Mouse (Mus musculus) liver, embryonic 16.5 days (tissue): ENCODE data around the gene Map1lc3b. TPM values are rescaled to one million over a fixed set of nuclear protein-coding genes. Genes with fewer than 3 reads are reported as not detected.

Experiments used
- ATAC-seq: fragments of 200-750 bp; cut with Nextera tagmentation; 2 replicates; pipeline ENCODE4 v1.8.0; 2017; ENCODE audit warnings: low read depth, mild to moderate bottlenecking, moderate number of reproducible peaks, moderate library complexity
- H3K27ac ChIP-seq: fragments of 300-500 bp; sonication (generic); 2 replicates; pipeline ENCODE4 v1.5.1; 2014; ENCODE audit warnings: mild to moderate bottlenecking, low read length
- H3K27me3 ChIP-seq: fragments of 300-500 bp; sonication (generic); 2 replicates; pipeline ENCODE4 v1.6.1; 2014; ENCODE audit warnings: low read depth, low read length, mixed read lengths; ENCODE audit not compliant: control insufficient read depth, insufficient read depth
- H3K36me3 ChIP-seq: fragments of 300-500 bp; sonication (generic); 2 replicates; pipeline ENCODE4 v1.6.1; 2014; ENCODE audit warnings: mild to moderate bottlenecking; ENCODE audit not compliant: control insufficient read depth, insufficient read depth
- H3K4me1 ChIP-seq: fragments of 300-500 bp; sonication (generic); 2 replicates; pipeline ENCODE4 v1.6.1; 2014; ENCODE audit warnings: low read depth, low read length, mixed read lengths; ENCODE audit not compliant: control insufficient read depth
- H3K4me2 ChIP-seq: fragments of 300-500 bp; sonication (generic); 2 replicates; pipeline ENCODE4 v1.6.1; 2014; ENCODE audit warnings: low read depth, low read length, mixed read lengths
- H3K4me3 ChIP-seq: fragments of 300-500 bp; sonication (generic); 2 replicates; pipeline ENCODE4 v1.5.1; 2014; ENCODE audit warnings: low read depth, mild to moderate bottlenecking, low read length
- H3K9ac ChIP-seq: fragments of 300-500 bp; sonication (generic); 2 replicates; pipeline ENCODE4 v1.6.1; 2014; ENCODE audit warnings: low read depth, low read length
- H3K9me3 ChIP-seq: fragments of 300-500 bp; sonication (generic); replicated peaks from 2 replicates; pipeline ENCODE4 v1.6.1; 2016; ENCODE audit warnings: low read length; ENCODE audit not compliant: control insufficient read depth
- WGBS: fragments of 180-500 bp; shearing (Covaris S2); extraction: QIAGEN DNeasy Blood & Tissue Kit; methylation state at CpG from one replicate; pipeline ENCODE4 v1.1.7; 2014; ENCODE audit not compliant: insufficient replicate concordance; 5-methylcytosine and 5-hydroxymethylcytosine counted together
- polyA plus RNA-seq: library from polyadenylated mRNA; unstranded; fragments of >200 nt; fragmentation: Nextera tagmentation; extraction: Ambion mirVana; gene quantifications from 2 replicates; pipeline ENCODE4 v1.2.1, GENCODE M21; 2015

Map1lc3b gene
- polyA plus RNA-seq, 1 experiment from 2014 or later, result 149 TPM

DNA sequence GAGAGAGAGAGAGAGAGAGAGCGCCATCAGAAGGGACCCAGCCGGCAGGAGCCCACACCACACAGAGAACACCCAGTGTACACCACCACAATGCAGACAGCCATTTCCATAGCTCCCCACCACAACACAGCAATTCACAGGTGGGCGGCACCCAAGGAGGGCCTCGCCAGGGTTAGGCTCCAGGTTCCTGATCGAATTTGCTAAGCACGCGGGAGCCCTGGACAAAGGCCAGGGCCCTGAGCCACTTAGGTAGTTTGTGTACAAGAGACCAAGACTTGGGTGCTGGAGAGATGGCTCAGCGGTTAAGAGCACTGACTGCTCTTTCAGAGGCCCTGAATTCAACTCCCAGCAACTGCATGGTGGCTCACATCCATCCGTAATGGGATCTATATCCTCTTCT, 37.7 kb upstream of the Map1lc3b start:
- 83% methylated on average over 9 of the region's 9 CpGs for WGBS
- Histone ChIP-seq H3K9me3 (no peaks in the 10 kb centered on the region), H3K9ac (no peak overlapping the region), H3K4me1 (no peaks in the 10 kb centered on the region), H3K4me3 (no peak overlapping the region), H3K36me3 (peaks cover 3% of the 10 kb centered on the region), H3K4me2 (no peak overlapping the region), H3K27ac (no peak overlapping the region), H3K27me3 (no peaks in the 10 kb centered on the region)
- ATAC-seq, result no peak

DNA sequence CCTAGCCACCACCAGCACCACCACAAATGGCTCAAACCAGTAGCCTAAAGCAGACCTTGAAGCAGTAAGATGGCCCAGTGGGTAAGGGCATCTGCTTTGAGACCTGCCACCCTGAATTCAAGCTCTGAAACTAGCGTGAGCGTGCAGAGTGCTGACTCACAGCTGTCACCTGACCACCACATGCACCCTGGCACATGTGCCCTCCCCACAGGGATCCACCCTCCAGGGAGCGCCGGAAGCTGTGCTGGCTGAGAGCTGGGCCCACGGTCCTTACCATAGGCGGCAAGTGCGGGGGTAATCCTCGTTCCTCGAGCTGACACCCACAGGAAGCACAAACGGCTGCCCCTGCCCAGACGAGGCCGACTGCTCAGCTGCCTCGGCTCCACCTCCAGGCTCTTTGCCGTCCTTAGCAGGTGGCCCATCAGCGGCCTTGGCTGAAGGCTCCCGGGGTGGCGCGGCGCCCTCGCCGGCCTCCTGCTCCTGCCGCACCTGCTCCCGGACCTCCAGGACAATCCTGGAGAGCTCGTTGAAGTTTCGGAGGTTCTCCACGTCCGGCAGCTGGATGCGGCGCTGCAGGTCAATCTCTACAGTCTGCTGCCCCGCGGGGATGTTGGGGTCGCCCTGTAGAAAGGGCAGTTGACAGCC, 36.2 kb upstream of the Map1lc3b start:
- Histone ChIP-seq H3K4me1 (no peaks in the 10 kb centered on the region), H3K9me3 (no peaks in the 10 kb centered on the region), H3K9ac (no peak overlapping the region), H3K27me3 (no peaks in the 10 kb centered on the region), H3K4me3 (no peak overlapping the region), H3K36me3 (peaks cover 3% of the 10 kb centered on the region), H3K4me2 (no peak overlapping the region), H3K27ac (no peak overlapping the region)
- ATAC-seq, result no peak
- 80% methylated on average over 32 of the region's 32 CpGs for WGBS

DNA sequence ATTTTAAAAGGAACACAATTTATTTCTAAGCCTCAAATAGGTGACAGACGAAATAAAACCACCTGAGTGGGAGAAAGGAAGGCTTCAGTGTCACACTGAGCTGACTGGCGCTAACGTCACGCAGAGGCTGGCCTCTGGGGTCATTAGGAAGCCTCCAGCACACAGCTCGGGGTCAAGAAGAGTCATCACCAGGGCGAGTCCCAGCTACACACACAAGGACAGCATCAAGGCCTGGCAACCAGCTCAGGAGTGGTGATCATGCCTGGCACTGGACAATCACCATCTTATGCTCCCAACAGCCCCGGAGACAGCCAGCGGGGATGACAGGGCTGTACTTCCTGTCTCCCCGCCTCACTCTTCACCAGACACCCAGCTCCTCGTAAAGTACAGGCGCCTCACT, 32.4 kb upstream of the Map1lc3b start:
- no peak overlapping the region for H3K4me3 ChIP-seq
- no peaks in the 10 kb centered on the region for H3K27me3 ChIP-seq
- peaks cover 3% of the 10 kb centered on the region; the same call in 1 of the 2 replicates for H3K36me3 ChIP-seq
- WGBS, result 77% methylated on average over 11 of the region's 11 CpGs
- no peak overlapping the region for H3K4me2 ChIP-seq
- no peak overlapping the region for H3K27ac ChIP-seq
- no peak overlapping the region for H3K9ac ChIP-seq
- no peaks in the 10 kb centered on the region; the same call in 1 of the 2 replicates for H3K4me1 ChIP-seq
- no peaks in the 10 kb centered on the region for H3K9me3 ChIP-seq
- ATAC-seq, result no peak

DNA sequence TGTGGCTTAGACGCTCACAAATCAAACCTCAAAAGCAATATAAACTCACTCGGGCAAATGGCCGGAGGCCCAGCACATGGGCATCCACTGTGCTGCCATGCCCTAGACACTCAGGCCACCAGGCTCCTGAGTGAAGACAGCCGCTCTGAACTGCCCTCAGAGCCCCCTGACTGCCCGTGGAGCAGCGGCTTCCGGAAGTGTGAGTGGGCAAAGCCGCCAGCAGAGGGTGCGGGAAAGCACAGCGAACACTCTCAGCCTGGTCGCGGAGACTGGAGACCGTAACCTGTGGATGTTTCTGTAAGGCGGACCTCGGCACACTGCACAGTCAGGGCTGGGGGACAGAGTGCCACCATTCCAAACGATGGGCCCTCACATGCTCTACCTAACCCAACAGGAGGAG, 31.6 kb upstream of the Map1lc3b start:
- no peaks in the 10 kb centered on the region for H3K27me3 ChIP-seq
- H3K27ac ChIP-seq, result no peak overlapping the region
- peaks cover 2% of the 10 kb centered on the region for H3K4me1 ChIP-seq
- no peak for ATAC-seq
- no peak overlapping the region for H3K4me3 ChIP-seq
- H3K36me3 ChIP-seq, result peaks cover 3% of the 10 kb centered on the region; the same call in 1 of the 2 replicates
- H3K9me3 ChIP-seq, result no peaks in the 10 kb centered on the region
- H3K4me2 ChIP-seq, result no peak overlapping the region
- 86% methylated on average over 16 of the region's 16 CpGs for WGBS
- no peak overlapping the region for H3K9ac ChIP-seq

DNA sequence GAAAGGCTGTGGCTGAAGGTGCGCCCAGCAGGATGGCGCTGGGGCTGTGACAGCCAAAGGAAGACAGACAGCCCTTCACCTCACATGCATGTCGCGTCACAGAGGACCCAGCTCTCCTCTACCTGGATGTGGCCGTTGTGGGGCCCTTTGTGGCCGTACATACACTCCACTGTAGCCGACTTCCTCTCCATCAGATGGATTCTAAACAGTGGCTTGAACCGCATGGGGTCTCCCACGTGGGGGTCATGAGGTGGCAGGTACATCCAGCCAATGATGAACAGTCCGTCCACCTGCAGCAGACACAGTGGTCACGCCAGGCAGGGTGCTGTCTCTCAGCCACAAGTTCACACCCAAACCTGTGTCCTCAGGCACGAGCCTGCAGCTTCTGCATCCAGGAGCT, 30.4 kb upstream of the Map1lc3b start:
- Histone ChIP-seq H3K36me3 (no peaks in the 10 kb centered on the region; the same call in 1 of the 2 replicates), H3K4me3 (no peak overlapping the region), H3K27me3 (no peaks in the 10 kb centered on the region), H3K4me1 (peaks cover 2% of the 10 kb centered on the region), H3K27ac (no peak overlapping the region), H3K9me3 (no peaks in the 10 kb centered on the region), H3K4me2 (no peak overlapping the region), H3K9ac (no peak overlapping the region)
- no peak for ATAC-seq
- 76% methylated on average over 12 of the region's 12 CpGs for WGBS

DNA sequence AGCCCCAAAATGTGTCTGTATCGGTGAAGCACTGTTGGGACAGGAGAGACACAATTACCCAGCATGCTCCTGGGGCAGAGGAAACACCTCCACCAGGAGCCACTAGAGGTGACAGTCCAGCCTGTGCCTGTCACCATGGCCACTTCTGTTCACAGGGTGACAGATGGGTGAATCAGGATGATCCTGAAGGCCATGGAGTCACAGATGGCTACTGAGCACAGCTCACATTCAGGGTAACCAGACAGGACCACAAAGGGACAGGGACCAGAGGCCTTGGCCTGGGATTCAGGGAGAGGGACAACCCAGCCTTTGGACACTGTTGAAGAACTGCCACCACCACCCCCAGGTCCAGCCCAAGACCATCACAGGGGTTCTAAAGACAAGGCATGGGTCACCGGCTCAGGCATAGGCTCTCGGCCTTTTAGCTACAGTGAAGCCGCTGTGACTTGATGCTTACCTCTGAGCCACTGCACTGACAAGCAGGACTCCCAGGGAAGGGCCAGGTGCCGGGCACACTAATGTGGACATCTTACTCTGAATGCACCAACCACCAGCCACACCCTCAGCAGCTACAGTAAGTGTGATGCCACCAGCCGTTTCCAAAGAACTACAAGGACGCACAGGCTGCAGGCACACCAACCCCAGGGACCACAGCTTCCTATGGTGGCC, 29.6 kb upstream of the Map1lc3b start:
- no peak for ATAC-seq
- Histone ChIP-seq H3K36me3 (no peaks in the 10 kb centered on the region; the same call in 1 of the 2 replicates), H3K27ac (no peak overlapping the region), H3K4me1 (peaks cover 2% of the 10 kb centered on the region), H3K9ac (no peak overlapping the region), H3K4me3 (no peak overlapping the region), H3K9me3 (no peaks in the 10 kb centered on the region), H3K27me3 (no peaks in the 10 kb centered on the region), H3K4me2 (no peak overlapping the region)
- 80% methylated on average over 7 of the region's 7 CpGs for WGBS

DNA sequence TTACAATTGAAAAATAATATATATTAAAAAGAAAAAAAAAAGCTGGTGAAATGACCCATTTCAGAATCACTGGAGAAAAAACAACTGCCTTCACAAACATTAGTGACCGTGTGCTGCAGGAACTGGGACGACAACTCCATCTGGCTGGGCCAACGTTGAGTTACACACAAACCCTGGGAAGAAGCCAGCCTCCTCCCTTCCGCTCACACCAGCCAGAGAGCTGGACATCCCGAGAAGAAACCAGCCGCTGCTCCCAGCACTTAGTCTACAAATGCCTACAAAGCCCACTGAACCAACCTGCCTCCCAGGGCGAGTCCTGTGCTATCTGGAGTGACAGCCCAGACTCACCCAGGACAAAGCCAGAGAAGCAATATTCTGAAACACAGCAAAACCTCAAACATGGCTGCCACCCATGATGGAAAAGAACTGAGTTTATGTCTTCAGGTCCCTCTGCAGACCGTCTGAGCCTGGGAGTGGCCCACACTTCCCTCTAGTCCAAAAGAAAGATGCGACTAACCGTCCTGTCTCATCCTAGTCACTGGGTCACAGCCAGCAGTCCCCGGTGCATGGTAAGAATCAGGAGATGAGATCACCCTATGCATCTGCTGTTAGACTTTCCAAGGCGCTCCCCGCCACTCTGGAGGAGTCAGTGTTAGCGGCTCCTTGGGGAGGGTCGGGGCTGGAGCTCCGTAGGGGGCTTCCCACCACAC, 28.4 kb upstream of the Map1lc3b start:
- Histone ChIP-seq H3K9ac (no peak overlapping the region), H3K4me1 (peaks cover 2% of the 10 kb centered on the region), H3K4me3 (no peak overlapping the region), H3K27me3 (no peaks in the 10 kb centered on the region), H3K9me3 (no peaks in the 10 kb centered on the region), H3K27ac (no peak overlapping the region), H3K4me2 (no peak overlapping the region), H3K36me3 (no peaks in the 10 kb centered on the region; the same call in 1 of the 2 replicates)
- ATAC-seq, result no peak
- 77% methylated on average over 16 of the region's 16 CpGs for WGBS

DNA sequence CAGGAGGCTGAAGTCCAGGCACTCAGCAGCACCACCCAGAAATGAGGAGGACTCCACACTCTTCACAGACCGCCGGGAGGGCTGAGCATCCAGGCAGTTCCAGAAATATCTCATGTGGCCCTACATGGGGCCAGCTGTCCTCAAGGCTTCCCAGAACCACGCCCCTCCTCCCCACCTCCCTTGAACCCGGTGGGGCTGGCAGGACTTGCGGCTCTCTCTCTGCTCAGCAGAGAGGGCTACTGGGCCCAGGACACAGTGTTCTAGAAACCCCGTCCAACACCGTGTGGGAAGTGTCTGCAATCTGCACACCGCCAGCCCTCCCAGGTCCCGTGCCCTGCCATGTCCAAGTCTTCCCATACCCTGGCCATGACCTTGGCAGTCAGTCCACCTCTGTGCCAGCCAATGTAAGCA, 27.2 kb upstream of the Map1lc3b start:
- no peak for ATAC-seq

DNA sequence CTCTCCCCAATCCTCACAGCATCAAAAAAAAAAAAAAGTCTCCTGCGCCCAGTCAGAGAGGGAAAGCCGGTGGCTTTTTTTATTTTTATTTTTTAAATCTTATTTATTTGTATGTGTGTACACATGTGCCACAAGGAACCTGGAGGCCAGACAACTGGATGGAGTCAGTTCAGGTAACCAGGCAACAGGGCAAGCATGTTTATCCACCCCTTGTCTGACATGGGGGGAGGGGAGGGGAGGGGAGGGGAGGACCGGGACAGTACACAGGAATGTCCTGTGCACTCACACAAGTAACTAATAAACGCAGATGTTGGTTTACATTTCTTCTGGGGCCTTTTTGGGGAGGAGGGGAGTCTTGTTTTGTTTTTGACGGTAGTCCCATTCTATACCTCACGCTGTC, 26.5 kb upstream of the Map1lc3b start:
- H3K4me3 ChIP-seq, result no peak overlapping the region
- no peak overlapping the region for H3K27ac ChIP-seq
- H3K36me3 ChIP-seq, result no peaks in the 10 kb centered on the region
- WGBS, result 72% methylated on average over 6 of the region's 6 CpGs
- H3K27me3 ChIP-seq, result no peaks in the 10 kb centered on the region
- H3K9ac ChIP-seq, result no peak overlapping the region
- no peak for ATAC-seq
- peaks cover 2% of the 10 kb centered on the region for H3K4me1 ChIP-seq
- no peak overlapping the region for H3K4me2 ChIP-seq
- H3K9me3 ChIP-seq, result no peaks in the 10 kb centered on the region

More for the DNA sequence above, 27.2 kb upstream of the Map1lc3b start:
- H3K4me2 ChIP-seq, result no peak overlapping the region
- H3K9me3 ChIP-seq, result no peaks in the 10 kb centered on the region
- H3K4me1 ChIP-seq, result peaks cover 2% of the 10 kb centered on the region
- H3K9ac ChIP-seq, result no peak overlapping the region
- H3K27me3 ChIP-seq, result no peaks in the 10 kb centered on the region
- WGBS, result 65% methylated on average over 9 of the region's 9 CpGs
- H3K4me3 ChIP-seq, result no peak overlapping the region
- H3K27ac ChIP-seq, result no peak overlapping the region
- H3K36me3 ChIP-seq, result no peaks in the 10 kb centered on the region; the same call in 1 of the 2 replicates
